Mouse (Mus musculus) small intestine, adult 2 months (tissue): ENCODE data around the gene Ppp2r2c. TPM values are rescaled to one million over a fixed set of nuclear protein-coding genes. Genes with fewer than 3 reads are reported as not detected.

Experiments used
- H3K27ac ChIP-seq: fragments of 200-500 bp; 2 replicates; pipeline ENCODE4 v1.5.1; 2012; ENCODE audit warnings: low read depth, low read length, control low read depth, inconsistent platforms; ENCODE audit not compliant: insufficient read depth
- H3K27me3 ChIP-seq: fragments of 200-500 bp; 2 replicates; pipeline ENCODE4 v1.6.1; 2012; ENCODE audit warnings: mild to moderate bottlenecking, moderate library complexity, low read length, inconsistent platforms; ENCODE audit not compliant: control insufficient read depth, insufficient read depth
- H3K36me3 ChIP-seq: fragments of 200-500 bp; 2 replicates; pipeline ENCODE4 v1.6.1; 2012; ENCODE audit warnings: mild to moderate bottlenecking, low read length, control low read depth, inconsistent platforms; ENCODE audit not compliant: control insufficient read depth, insufficient read depth
- H3K4me1 ChIP-seq: fragments of 200-500 bp; 2 replicates; pipeline ENCODE4 v1.6.1; 2012; ENCODE audit warnings: low read length, inconsistent platforms, mixed read lengths; ENCODE audit not compliant: control insufficient read depth, insufficient read depth, insufficient read length
- H3K4me3 ChIP-seq: fragments of 200-500 bp; 2 replicates; pipeline ENCODE4 v1.5.1; 2012; ENCODE audit warnings: low read depth, mild to moderate bottlenecking, control low read depth, inconsistent platforms, low read length, moderate library complexity
- CTCF ChIP-seq: fragments of 200-500 bp; IDR thresholded peaks from 2 replicates; pipeline ENCODE4 v1.5.1; 2012; ENCODE audit warnings: low read depth, mild to moderate bottlenecking, control low read depth, inconsistent platforms, low read length, moderate library complexity, mixed read lengths; ENCODE audit not compliant: insufficient replicate concordance, insufficient read length; ENCODE audit errors: extremely low read depth
- POLR2A ChIP-seq: fragments of 200-500 bp; IDR thresholded peaks from 2 replicates; pipeline ENCODE4 v1.6.1; 2012; ENCODE audit warnings: low read depth, mild to moderate bottlenecking, control low read depth, inconsistent platforms, low read length, moderate library complexity
- WGBS: fragments of 180-500 bp; shearing (Covaris S2); methylation state at CpG from one replicate; pipeline ENCODE4 v1.1.7; 2018; 5-methylcytosine and 5-hydroxymethylcytosine counted together
- polyA plus RNA-seq: library from polyadenylated mRNA; depleted of rRNA; stranded (reverse); fragments of >200 nt; gene quantifications from 2 replicates; pipeline ENCODE4 v1.2.3, GENCODE M21; 2012

Gene Ppp2r2c
- polyA plus RNA-seq, 1 experiment, result 0.89 TPM

DNA sequence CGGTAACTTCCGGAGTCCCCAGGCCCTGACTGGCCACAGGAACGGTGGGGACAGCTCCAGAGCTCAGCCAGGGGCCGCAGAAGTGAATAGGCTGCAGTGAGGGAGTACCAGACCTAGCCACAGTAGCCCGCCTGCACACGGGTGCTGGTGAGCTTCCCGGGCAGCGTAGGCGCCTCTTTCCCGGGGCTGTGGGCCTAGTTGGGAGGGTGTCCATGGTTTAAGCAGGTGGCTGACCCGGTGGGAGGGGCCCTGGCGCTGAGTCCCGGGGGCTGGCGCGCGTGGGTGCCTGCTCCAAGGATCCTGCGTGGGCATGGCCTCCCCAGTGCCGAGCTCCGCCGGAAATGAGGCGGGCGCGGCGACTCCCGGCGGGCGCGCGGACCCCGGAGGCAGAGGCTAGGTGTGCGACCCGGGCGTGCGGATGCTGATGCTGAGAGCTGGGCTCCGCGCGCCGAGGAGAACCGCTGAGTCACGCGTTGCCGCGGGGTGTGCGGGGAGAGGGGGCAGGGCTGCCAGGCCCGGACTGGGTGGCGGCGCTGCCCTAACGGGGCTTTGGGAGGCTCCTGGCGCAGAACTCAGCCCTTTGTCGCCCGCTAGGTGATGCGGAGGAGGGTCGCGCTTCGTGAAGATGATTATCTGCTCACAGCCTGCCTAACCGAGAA is 1.4 kb downstream of the Ppp2r2c start:
- Histone ChIP-seq H3K27ac (no peak overlapping the region), H3K4me3 (peak overlapping the region; percentile 12; the same call in 1 of the 2 replicates), H3K27me3 (peaks cover 34% of the 10 kb centered on the region), H3K36me3 (no peaks in the 10 kb centered on the region), H3K4me1 (no peaks in the 10 kb centered on the region)
- no peak for TF ChIP-seq POLR2A
- no peak for TF ChIP-seq CTCF
- 1% methylated on average over 56 of the region's 56 CpGs for whole genome bisulfite sequencing

DNA sequence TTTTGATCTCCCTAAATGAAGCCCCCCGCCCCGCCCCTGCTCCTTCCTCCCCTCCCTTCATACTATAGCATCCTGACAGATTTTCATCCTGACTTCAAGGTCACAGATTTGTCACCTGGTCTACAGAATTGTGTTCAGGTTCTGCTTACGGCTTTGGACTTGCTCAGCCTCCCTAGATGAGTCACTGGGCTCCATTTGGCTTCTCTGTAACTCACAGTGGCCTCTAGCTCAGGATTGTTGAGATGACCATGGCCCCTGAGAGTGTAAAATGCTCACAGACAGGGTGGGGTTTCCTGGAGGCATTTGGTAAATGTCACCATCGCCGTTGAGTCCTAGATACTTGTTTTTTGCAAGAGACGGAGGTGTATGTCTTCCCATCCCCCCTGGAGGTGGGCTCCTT is 2.6 kb downstream of the Ppp2r2c start:
- peaks cover 34% of the 10 kb centered on the region for H3K27me3 ChIP-seq
- 73% methylated on average over 6 of the region's 6 CpGs for WGBS
- H3K4me1 ChIP-seq, result no peaks in the 10 kb centered on the region
- TF ChIP-seq CTCF (no peak), POLR2A (no peak)
- H3K27ac ChIP-seq, result no peak overlapping the region
- no peak overlapping the region for H3K4me3 ChIP-seq
- H3K36me3 ChIP-seq, result no peaks in the 10 kb centered on the region

DNA sequence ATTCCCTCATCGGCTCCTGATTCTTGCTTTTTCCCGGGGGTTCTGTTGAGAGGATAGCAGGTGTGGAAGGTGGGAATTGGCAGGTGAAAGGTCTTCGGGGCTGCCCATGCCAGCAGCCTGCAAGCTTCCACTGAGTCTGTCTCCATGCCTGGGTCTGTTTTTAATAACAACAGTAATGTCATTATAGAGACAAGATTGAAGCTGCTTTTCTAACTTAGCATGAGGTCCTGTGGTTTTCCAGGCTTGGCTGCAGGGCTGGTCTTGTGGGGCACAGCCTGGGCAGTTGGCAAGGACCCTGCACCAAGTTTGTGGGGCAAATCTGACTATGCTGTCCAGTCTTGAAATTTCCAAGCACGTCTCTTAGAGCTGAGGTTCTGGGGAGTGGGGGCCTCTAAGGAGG is 7.6 kb downstream of the Ppp2r2c start:
- 64% methylated on average over 4 of the region's 4 CpGs for WGBS
- H3K36me3 ChIP-seq, result no peaks in the 10 kb centered on the region
- H3K27me3 ChIP-seq, result no peaks in the 10 kb centered on the region
- H3K4me1 ChIP-seq, result no peaks in the 10 kb centered on the region
- no peak overlapping the region for H3K4me3 ChIP-seq
- no peak overlapping the region for H3K27ac ChIP-seq
- TF ChIP-seq POLR2A, result no peak
- TF ChIP-seq CTCF, result no peak

DNA sequence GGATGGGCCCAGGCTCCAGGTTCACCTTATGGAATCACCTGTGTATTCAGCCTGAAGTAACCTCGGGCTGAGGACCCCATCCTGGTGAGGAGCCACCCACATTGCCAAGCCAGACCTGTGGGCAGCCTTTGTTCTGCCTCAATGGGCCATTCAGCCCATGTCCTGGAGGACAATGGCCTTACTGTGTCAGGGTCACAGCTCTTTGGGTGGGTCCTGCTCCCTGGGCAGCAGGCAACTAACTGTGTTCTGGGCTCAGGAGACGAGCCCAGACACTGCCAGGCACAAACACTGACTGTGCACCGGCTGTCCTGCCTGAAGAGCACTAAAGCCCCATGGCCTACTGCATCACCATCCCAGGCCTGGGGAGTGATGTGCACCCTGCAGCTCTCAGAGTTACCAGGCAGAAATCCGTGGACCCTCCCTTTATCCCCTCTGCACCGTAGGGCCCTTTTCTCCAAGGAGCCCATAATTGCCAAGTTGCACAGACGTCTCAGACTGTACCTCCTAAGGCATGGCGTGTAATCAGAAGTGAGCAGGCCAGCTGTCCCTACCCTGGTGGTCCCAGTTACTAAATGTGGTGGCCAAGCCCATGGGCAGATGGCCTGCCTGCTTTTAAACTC is 8.6 kb downstream of the Ppp2r2c start:
- H3K4me1 ChIP-seq, result no peaks in the 10 kb centered on the region
- no peak overlapping the region for H3K4me3 ChIP-seq
- no peaks in the 10 kb centered on the region for H3K36me3 ChIP-seq
- 67% methylated on average over 7 of the region's 7 CpGs for WGBS
- H3K27me3 ChIP-seq, result no peaks in the 10 kb centered on the region
- no peak overlapping the region for H3K27ac ChIP-seq
- no peak for TF ChIP-seq CTCF
- TF ChIP-seq POLR2A, result no peak

- no peaks in the 10 kb centered on the region for H3K27me3 ChIP-seq
- TF ChIP-seq CTCF, result no peak
- TF ChIP-seq POLR2A, result no peak
- H3K36me3 ChIP-seq, result no peaks in the 10 kb centered on the region
- H3K4me1 ChIP-seq, result no peaks in the 10 kb centered on the region
- 81% methylated on average over 2 of the region's 2 CpGs for WGBS
- H3K4me3 ChIP-seq, result no peak overlapping the region
- no peak overlapping the region for H3K27ac ChIP-seq
These were observed 9.3 kb downstream of the Ppp2r2c start for GRCm38 (mm10) chr5:36877641-36878040.

DNA sequence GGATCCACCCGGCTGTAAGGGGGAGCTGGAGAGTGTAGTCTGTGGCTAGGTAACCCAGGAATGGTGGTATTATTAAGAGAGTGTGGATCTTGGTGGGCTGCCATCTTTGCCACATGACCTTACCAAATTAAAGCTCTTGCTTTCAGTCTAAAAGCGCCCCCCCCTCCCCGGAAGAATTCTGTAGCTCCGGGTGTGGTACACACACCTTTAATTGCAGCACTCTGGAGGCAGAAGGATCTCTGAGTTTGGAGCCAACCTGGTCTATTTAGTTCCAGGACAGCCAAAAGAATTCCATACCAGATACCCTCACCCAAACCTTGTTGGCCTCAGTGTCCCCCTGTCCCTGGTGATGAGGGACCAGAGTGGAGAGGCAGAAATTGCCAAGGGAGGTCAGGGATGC is 10.5 kb downstream of the Ppp2r2c start:
- Histone ChIP-seq H3K36me3 (no peaks in the 10 kb centered on the region), H3K27ac (no peak overlapping the region), H3K4me3 (no peak overlapping the region), H3K4me1 (no peaks in the 10 kb centered on the region), H3K27me3 (no peaks in the 10 kb centered on the region)
- TF ChIP-seq POLR2A (no peak), CTCF (no peak)
- 70% methylated on average over 4 of the region's 4 CpGs for WGBS

- Histone ChIP-seq H3K4me3 (no peak overlapping the region), H3K4me1 (no peaks in the 10 kb centered on the region), H3K27ac (no peak overlapping the region), H3K27me3 (no peaks in the 10 kb centered on the region), H3K36me3 (no peaks in the 10 kb centered on the region)
- 91% methylated on average over 5 of the region's 5 CpGs for WGBS
- TF ChIP-seq CTCF, result no peak
- TF ChIP-seq POLR2A, result no peak
These were observed 12.3 kb downstream of the Ppp2r2c start for GRCm38 (mm10) chr5:36880622-36881021.
